Mouse (Mus musculus) embryo, embryonic 11 days (tissue): ENCODE results near the gene Trim75.

Experiments used
- DNase-seq: peaks from one replicate; pipeline ENCODE4 v3.0.0-alpha.2; 2015

Trim75 gene

DNA sequence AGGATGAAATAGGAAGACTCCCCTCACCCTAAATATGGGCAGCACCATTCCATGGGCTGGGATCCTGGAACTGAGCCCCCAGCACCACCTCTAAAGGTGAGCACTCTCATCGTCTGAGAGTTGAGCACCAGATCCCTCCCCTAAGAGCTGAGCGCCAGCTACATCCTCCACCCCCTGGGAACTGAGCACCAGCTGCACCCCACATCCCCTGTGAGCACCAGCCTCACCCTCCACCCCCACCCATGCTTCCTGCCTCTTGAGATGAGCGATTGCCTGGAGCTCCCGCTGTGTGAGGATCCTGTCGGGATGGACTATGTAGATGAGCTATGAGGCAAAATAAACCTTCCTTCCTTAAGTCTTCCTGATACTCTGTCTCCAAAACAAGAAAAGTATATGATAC is 44.7 kb downstream of the Trim75 start:
- DNase-seq: no peak

DNA sequence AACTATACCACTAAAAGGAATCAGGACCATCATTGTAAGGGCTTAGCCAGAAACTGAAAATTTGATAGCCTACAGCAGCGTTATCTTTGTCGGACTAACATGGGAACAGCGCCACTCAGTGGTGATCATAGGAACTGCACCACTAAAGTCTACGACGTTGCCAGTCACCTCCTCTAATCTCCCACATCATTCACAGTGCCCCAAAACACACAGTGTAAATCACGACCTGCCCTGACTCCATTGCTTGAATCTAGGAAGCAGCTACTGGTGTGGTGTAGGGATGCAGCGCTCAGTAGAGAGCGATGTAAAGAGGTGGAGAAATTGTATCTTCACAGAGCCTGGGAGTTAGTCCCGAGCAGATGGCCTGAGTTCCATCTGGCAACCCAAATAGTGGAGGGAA is 46.1 kb downstream of the Trim75 start:
- DNase-seq: peak; percentile 78

DNA sequence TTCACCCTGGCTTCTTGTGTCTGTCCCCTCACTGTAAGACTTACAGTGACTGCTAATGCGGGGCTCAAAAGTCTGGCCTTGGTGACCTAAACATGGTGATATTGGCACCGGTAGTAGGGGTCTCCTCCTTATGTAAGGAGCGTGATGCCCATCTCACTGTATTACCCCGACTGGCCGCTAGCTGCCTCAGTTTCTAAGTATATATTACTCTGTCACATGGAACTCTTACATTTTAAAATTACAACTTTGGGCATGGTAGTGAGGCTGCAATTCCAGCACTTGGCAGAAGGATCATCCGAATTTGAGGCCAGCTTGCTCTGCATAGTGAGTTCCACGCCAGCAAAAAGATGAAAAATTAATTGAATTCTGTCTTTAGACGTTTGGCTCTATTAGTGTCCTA is 46.6 kb downstream of the Trim75 start:
- no peak for DNase-seq

DNA sequence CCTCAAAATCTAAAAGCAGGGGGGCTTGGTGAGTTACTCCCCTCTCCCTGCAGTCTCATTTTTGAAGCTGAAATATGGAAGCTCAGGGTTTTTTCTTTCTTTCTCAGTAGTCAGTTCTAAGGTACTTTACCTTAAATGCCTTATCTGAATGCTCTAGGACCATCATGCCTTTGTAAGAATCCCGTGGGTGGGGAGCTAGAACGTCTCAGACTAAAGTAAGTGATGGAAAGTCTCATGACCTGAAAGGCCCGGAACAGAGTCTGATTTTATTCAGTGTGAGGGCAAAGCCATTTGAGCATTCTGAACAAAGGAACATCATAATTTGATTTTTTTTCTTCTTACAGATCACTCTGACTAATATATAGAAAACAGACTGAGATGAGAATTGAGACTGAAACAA is 52.6 kb downstream of the Trim75 start:
- no peak for DNase-seq
